Mouse (Mus musculus): ENCODE data around the gene Xirp1.

The Xirp1 gene

GRCm38 (mm10) chr9:120023086-120023811 lies at the start of gene Xirp1:
Gene Xirp1, minus strand, starts transcription at chr9:120023598.
- no peak for DNase-seq (ENCODE audit: low read depth, low spot score)

- peak; percentile 76 for DNase-seq (ENCODE audit: low read depth, low spot score)
These were observed 49.8 kb upstream of the Xirp1 start for GRCm38 (mm10) chr9:120073169-120073568.

- no peak for DNase-seq (ENCODE audit: low read depth, low spot score)
These were observed 47.9 kb upstream of the Xirp1 start for GRCm38 (mm10) chr9:120071251-120071650.

- DNase-seq (ENCODE audit: low read depth, low spot score): no peak
These were observed 46.4 kb upstream of the Xirp1 start, which contains the start of gene Cx3cr1 for GRCm38 (mm10) chr9:120069779-120070178. Gene Cx3cr1, minus strand, starts transcription at chr9:120069879.

GRCm38 (mm10) chr9:120068047-120068446 lies 44.6 kb upstream of the Xirp1 start:
- DNase-seq (ENCODE audit: low read depth, low spot score): no peak

- no peak for DNase-seq (ENCODE audit: low read depth, low spot score)
These were observed 44.2 kb upstream of the Xirp1 start for GRCm38 (mm10) chr9:120067609-120068008.

GRCm38 (mm10) chr9:120064317-120064716 lies 40.9 kb upstream of the Xirp1 start:
- DNase-seq (ENCODE audit: low read depth, low spot score): no peak

GRCm38 (mm10) chr9:120058730-120059129 lies 35.3 kb upstream of the Xirp1 start:
- DNase-seq (ENCODE audit: low read depth, low spot score): no peak

- no peak for DNase-seq (ENCODE audit: low read depth, low spot score)
These were observed 32.8 kb upstream of the Xirp1 start for GRCm38 (mm10) chr9:120056201-120056600.

GRCm38 (mm10) chr9:120054545-120055277 lies 31.3 kb upstream of the Xirp1 start:
- peak; percentile 12 for DNase-seq (ENCODE audit: low read depth, low spot score)

- DNase-seq (ENCODE audit: low read depth, low spot score): no peak
These were observed 26.0 kb upstream of the Xirp1 start for GRCm38 (mm10) chr9:120049407-120049806.

GRCm38 (mm10) chr9:120048495-120048894 lies 25.1 kb upstream of the Xirp1 start:
- DNase-seq (ENCODE audit: low read depth, low spot score): no peak

GRCm38 (mm10) chr9:120043115-120043514 lies 19.7 kb upstream of the Xirp1 start:
- no peak for DNase-seq (ENCODE audit: low read depth, low spot score)

- DNase-seq (ENCODE audit: low read depth, low spot score): no peak
These were observed 14.0 kb upstream of the Xirp1 start for GRCm38 (mm10) chr9:120037414-120037813.

- DNase-seq (ENCODE audit: low read depth, low spot score): no peak
These were observed 11.0 kb upstream of the Xirp1 start for GRCm38 (mm10) chr9:120034375-120034774.

- DNase-seq (ENCODE audit: low read depth, low spot score): no peak
These were observed 9.3 kb upstream of the Xirp1 start for GRCm38 (mm10) chr9:120032710-120033109.

GRCm38 (mm10) chr9:120030421-120030820 lies 7.0 kb upstream of the Xirp1 start:
- DNase-seq (ENCODE audit: low read depth, low spot score): no peak

- DNase-seq (ENCODE audit: low read depth, low spot score): no peak
These were observed 6.5 kb upstream of the Xirp1 start for GRCm38 (mm10) chr9:120029880-120030279.

GRCm38 (mm10) chr9:120027401-120028151 lies 4.2 kb upstream of the Xirp1 start:
- DNase-seq (ENCODE audit: low read depth, low spot score): peak; percentile 78

- DNase-seq (ENCODE audit: low read depth, low spot score): no peak
These were observed 1.2 kb upstream of the Xirp1 start for GRCm38 (mm10) chr9:120024625-120025024.

GRCm38 (mm10) chr9:120024171-120024570 lies 773 bp upstream of the Xirp1 start:
- DNase-seq (ENCODE audit: low read depth, low spot score): no peak

- no peak for DNase-seq (ENCODE audit: low read depth, low spot score)
These were observed 2.2 kb downstream of the Xirp1 start for GRCm38 (mm10) chr9:120021164-120021563.
